Mouse (Mus musculus) heart, postnatal 0 days (tissue): Measurements from ENCODE around the gene Dmbt1.
A peak's percentile ranks its signal among the peaks of the same experiment; 100 is the strongest.

ENCODE experiments used
- CTCF ChIP-seq: IDR thresholded peaks from 2 replicates; pipeline ENCODE4 v1.5.1; 2016; ENCODE audit warnings: antibody characterized with exemption, control low read depth, low read depth
- EP300 ChIP-seq: IDR thresholded peaks from 2 replicates; pipeline ENCODE4 v1.6.1; 2016; ENCODE audit warnings: antibody characterized with exemption, low read depth

GRCm38 (mm10) chr7:131042657-131043056 lies 10.8 kb downstream of the Dmbt1 start:
- peak; percentile 46 for TF ChIP-seq CTCF
- TF ChIP-seq EP300 = no peak
